Mouse (Mus musculus) cortical plate, adult 2 months (tissue): ENCODE measurements around the gene Msx3. TPM values are rescaled to one million over a fixed set of nuclear protein-coding genes. Genes with fewer than 3 reads are reported as not detected.
A peak's percentile ranks its signal among the peaks of the same experiment; 100 is the strongest.

Source experiments
- H3K27ac ChIP-seq: fragments of 200-500 bp; 2 replicates; pipeline ENCODE4 v1.5.1; 2012; ENCODE audit warnings: low read length, control low read depth, inconsistent platforms; ENCODE audit not compliant: insufficient read depth
- H3K4me1 ChIP-seq: fragments of 200-500 bp; 2 replicates; pipeline ENCODE4 v1.6.1; 2011; ENCODE audit warnings: low read length; ENCODE audit not compliant: control insufficient read depth, insufficient read depth
- H3K4me3 ChIP-seq: fragments of 200-500 bp; 2 replicates; pipeline ENCODE4 v1.5.1; 2011; ENCODE audit warnings: mild to moderate bottlenecking, low read length, control low read depth; ENCODE audit not compliant: insufficient read depth
- CTCF ChIP-seq: fragments of 200-500 bp; IDR thresholded peaks from 2 replicates; pipeline ENCODE4 v1.5.1; 2011; ENCODE audit warnings: mild to moderate bottlenecking, control low read depth, low read length; ENCODE audit not compliant: insufficient read depth; ENCODE audit errors: extremely low read depth
- POLR2A ChIP-seq: fragments of 200-500 bp; IDR thresholded peaks from 2 replicates; pipeline ENCODE4 v1.6.1; 2011; ENCODE audit warnings: mild to moderate bottlenecking, low read length, control low read depth; ENCODE audit not compliant: insufficient read depth; ENCODE audit errors: extremely low read depth
- polyA plus RNA-seq: library from polyadenylated mRNA; depleted of rRNA; stranded (reverse); fragments of >200 nt; gene quantifications from 2 replicates; pipeline ENCODE4 v1.2.3, GENCODE M21; 2012

Msx3 gene
- polyA plus RNA-seq, 1 experiment, result 0.13 TPM

DNA sequence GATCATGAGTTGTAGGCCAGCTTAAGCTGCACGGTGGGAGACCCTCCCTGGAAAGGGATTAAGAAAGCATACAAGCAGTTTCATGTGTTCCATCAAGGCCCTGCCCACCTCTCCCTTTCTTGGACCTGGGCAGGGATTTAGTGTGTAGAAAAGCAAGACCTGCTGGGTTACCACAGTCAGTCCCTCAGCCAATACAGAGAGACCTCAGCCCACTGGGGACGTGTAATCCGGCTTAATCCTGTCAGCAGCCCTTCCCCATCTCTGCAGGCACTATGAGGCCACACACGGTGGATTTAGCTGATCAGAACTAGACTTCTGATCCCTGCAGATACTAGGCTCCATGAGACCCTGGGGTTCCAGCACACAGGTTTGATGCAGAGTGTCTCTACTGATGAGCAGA, 10.7 kb upstream of the Msx3 start:
- TF ChIP-seq POLR2A, result no peak
- no peak for TF ChIP-seq CTCF
- H3K27ac ChIP-seq, result no peak overlapping the region
- no peak overlapping the region for H3K4me3 ChIP-seq
- no peaks in the 10 kb centered on the region; the same call in 1 of the 2 replicates for H3K4me1 ChIP-seq

DNA sequence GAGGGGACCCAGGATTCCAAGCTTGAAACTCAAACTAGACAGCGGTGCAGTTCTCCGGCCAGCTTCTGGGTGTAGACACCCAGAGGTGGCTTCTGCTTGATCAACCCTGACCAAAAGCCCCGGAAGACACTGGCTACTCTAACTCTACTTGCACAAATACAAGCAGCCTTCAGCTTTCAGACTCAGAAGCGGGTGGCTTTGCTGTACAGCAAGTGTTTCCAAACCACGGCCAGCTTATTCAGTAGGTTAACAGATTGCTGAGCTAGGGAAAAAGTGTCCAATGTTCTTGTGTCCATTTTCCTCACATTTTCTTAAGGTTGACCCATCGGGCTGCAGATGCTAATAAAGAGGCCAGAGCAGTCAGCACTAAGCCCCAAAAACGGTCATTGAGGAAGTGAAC, 9.6 kb upstream of the Msx3 start:
- Histone ChIP-seq H3K4me3 (0 out of 2 replicates have a peak overlapping the region, but pooled peaks have one; percentile 8), H3K4me1 (no peaks in the 10 kb centered on the region; the same call in 1 of the 2 replicates), H3K27ac (no peak overlapping the region)
- TF ChIP-seq POLR2A (no peak), CTCF (no peak)

DNA sequence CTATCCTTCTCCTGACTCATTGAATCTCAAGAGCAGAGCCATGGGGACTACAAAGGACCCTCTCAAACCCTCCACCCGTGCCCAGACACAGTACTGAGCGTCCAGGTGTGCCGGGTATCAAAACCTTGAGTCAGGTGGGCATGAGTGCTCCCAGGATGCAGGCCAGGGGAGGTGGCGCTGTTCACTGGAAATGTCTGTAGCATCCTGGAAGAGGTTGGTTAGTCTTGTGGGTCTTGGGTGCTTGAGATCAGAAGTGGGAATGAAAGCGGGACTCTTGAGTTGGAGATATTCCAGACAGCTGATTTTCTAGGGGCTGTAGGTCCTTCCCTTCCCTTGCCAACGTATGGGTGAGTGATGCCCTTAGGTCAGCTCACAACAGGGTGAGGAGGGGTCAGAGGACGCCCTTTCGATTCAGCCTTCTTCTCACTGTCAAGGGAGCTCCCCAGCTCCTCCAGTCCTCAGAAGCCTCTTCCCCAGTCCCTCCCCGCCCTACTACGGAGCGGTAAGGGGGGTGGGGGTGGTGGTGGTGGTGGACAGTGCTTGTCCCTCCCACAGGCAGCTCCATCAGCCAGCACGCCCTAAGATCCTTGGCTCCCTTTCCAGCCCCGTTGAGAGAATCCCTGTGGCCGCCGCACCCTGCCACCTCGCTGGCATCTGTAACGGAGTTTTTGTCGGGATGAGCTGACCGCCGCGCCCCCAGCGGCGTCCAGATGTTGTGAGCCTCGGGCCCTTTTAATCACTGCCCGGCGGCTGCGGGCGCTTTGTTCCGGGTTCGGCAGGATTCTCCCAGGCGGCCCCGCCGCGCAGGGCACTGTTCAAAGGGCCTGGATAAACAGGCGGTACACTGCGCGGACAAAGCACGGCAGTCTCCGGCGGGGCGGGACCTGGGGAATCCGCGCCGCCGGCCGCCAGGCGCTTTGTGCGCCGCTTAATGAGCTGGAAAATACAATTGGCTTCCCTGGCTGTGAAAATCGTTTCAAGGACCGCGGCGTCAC, 8.8 kb upstream of the Msx3 start:
- H3K4me1 ChIP-seq, result no peaks in the 10 kb centered on the region; the same call in 1 of the 2 replicates
- no peak overlapping the region for H3K27ac ChIP-seq
- peak overlapping the region; percentile 8 for H3K4me3 ChIP-seq
- TF ChIP-seq POLR2A (no peak), CTCF (no peak)

DNA sequence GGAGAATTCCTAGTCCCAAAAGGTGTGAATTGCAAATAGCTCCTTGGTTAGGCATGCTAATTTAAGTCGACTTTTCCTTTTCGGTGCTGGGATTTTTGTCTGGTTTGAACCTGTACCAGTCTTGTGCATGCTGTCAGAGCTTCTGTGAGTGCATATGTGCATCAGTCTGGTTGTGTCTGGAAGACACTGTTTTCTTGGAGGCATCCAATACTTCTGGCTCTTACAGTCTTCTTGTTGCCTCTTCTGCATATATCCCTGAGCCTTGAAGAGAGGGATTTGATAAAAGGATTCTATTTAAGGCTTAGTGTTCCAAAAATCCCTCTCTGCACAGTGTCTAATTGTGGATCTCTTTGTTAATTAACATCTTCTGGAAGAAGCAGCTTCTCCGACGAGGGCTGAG, 5.2 kb upstream of the Msx3 start:
- H3K27ac ChIP-seq, result no peak overlapping the region
- no peak overlapping the region for H3K4me3 ChIP-seq
- no peak for TF ChIP-seq CTCF
- TF ChIP-seq POLR2A, result no peak
- H3K4me1 ChIP-seq, result no peaks in the 10 kb centered on the region; the same call in 1 of the 2 replicates

DNA sequence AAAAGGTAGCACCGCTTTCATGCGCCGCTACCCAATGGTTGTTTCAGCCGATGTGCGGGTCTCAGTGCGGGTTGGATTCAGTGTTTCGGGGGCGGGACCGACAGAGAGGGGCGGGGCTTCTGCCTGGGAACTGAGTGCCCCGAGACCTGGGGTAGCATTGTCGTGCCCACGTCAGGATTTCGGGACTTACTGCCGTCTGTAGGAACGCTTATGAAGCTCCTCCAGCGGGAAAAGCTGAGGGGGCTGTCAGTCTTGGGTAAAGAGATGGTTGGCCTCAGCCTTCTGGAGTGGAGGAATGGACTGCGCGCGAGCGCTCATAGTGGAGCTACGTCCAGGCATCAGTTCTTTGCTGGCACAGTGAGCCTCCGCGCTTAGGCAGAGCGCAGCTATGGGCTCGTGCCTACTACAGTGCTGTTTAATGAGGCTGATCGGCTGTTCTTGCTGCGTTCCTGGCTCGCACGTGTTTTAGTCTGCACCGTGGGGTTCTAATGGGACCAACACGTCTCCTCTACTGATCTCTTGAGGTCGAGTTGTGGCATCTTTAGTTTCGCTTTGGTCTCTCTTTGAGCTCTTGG, 313 bp upstream of the Msx3 start:
- H3K4me3 ChIP-seq, result 0 out of 2 replicates have a peak overlapping the region, but pooled peaks have one; percentile 0
- H3K4me1 ChIP-seq, result no peaks in the 10 kb centered on the region
- TF ChIP-seq POLR2A (no peak), CTCF (no peak)
- H3K27ac ChIP-seq, result no peak overlapping the region

DNA sequence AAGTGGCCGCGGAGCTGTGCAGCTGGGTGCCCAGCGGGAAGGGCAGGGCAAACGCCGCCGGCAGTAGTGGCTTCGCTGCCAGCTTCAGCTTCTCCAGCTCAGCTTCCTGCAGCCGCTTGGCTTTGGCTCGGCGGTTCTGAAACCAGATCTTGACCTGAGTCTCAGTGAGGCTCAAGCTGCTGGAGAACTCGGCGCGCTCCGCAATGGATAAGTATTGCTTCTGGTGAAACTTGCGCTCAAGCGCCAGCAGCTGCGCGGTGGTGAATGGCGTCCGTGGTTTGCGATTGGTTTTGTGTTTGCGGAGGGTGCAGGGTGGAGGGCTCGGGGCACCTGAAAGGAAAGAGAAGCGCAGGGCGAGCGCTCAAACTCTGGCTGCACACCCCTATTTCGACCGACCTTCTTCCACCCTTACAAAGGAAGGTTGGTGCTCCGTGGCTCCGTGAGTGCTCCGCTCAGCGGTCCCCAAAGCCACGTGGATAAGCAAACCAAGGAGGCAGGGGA, 1.0 kb downstream of the Msx3 start:
- TF ChIP-seq POLR2A (no peak), CTCF (no peak)
- no peaks in the 10 kb centered on the region for H3K4me1 ChIP-seq
- H3K27ac ChIP-seq, result no peak overlapping the region
- peak overlapping the region; percentile 1; the same call in 1 of the 2 replicates for H3K4me3 ChIP-seq

DNA sequence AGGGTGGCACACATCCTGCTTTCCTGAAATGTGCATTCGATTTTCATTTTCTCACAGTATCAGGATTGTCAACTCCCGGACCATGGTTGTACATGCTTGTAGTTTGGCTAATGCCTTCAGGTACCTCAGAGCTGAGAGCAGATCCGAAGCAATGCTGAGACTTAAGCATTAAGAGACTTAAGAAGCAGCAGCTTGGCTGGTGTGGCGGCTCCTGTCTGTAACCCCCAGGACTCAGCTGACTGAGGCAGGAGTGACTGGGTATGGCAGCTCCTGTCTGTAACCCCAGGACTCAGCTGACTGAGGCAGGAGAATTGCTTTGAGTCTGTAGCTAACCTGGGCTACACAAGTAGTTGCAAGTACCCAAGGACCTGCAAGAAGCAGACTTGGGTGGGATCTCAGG, 3.3 kb downstream of the Msx3 start:
- Histone ChIP-seq H3K27ac (no peak overlapping the region), H3K4me1 (no peaks in the 10 kb centered on the region), H3K4me3 (no peak overlapping the region)
- no peak for TF ChIP-seq POLR2A
- no peak for TF ChIP-seq CTCF

DNA sequence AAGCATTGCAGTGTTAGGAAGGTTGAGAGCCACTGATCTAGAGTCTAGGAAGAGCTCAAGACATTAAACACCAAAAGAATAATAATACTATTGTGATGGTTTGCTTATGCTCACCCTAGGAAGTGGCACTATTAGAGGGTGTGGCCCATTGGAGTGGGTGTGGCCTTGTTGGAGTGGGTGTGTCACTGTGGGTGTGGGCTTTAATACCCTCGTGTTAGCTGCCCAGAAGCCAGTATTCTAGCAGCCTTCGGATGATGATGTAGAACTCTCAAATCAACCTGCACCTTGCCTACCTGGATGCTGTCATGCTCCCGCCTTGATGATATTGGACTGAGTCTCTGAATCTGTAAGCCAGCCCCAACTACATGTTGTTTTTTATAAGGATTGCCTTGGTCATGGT, 6.2 kb downstream of the Msx3 start:
- no peak overlapping the region for H3K4me3 ChIP-seq
- no peak for TF ChIP-seq POLR2A
- no peak for TF ChIP-seq CTCF
- no peak overlapping the region for H3K27ac ChIP-seq
- H3K4me1 ChIP-seq, result no peaks in the 10 kb centered on the region

DNA sequence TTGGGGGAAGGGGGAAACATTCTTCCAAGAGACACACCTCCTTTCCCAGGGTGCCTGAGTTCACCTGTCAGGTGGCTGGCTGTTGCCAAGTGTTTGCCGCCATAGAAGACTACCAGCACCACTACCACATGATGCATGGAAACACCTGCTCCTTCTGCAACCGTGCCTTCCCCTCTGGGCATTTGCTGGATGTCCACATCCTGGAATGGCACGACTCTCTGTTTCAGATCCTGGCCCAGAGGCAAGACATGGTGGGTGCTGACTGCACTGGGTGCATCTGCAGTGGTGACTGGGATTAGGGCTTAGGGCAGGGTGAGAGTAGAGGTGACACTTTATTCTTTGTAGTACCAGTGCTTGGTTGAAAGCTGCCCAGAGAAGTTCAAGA, 11.7 kb downstream of the Msx3 start:
- Histone ChIP-seq H3K27ac (no peak overlapping the region), H3K4me3 (peak overlapping the region; percentile 75), H3K4me1 (peaks cover 3% of the 10 kb centered on the region)
- TF ChIP-seq POLR2A (no peak), CTCF (no peak)
